Mouse (Mus musculus): ENCODE measurements at regions not wholly inside any gene's neighbourhood (a gene's known extent, or its start where the extent isn't known, plus 50 kb on each side); places are given as distances from the start of the nearest gene placed in this dataset.

DNA sequence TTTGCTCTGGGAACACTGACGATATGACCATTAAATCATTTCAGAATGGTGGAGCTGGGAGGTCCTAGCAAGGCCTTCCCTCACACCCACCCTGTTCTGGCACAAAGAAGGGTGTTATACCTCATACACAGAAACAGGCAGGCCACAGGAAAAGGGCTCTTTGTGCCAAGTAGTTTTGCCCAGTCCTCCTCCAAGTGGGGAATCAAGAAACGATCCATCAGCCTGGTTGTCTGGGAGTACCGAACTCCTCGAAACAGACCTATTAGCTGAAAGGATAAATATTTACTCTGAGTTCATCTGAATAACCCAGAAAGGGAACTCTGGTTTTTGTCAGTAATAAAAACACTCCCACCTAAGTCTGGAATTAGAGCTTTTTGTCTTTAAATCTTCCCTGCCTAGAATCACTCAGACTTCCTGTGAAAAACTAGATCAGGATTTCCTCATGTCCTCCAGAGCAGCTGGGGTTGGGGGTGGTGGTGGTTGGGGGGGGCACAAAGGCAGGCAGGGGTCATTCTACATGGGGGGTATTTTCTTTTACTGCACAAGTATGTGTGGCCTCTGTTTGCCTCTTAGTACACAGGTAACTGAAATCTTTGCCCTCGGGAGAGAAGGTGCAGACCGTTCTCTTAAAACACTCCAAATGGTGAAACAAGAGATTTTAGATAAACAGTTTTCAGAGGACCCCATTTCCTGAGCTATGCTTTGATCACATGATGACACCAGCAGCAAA, 681.3 kb downstream of the Gsdmc2 start:
- DNase-seq = no peak

DNA sequence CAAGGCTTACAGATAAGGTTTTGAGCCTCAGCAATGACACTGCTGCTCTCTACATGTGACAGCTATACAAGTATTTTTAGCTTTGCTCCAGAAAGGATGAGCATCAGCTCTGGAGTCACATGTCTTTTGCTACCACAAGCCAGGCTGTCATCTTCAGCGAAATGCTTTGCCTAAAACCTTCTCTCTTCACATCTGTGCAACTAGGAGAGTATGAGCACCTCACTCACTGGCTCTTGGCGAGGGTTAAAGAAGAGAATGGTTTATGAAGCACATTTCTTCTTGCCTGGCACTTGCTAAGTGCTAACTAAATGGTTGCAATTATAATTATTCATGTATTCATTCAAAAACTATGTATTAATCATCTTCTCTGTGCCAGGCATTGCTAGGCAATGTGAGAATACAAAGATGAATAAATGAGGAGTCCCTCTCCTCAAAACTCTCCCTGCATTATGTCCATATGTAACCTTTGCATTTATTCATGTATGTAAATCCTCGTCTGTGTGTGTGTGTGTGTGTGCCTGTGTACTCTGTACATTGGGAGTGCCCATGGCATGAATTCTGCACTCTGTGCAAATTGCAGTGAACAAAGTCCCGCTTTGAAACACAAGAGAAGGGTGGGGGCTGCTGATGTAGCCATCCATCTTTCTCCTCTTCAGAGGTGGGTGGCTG, 682.0 kb downstream of the Gsdmc2 start:
- no peak for DNase-seq

DNA sequence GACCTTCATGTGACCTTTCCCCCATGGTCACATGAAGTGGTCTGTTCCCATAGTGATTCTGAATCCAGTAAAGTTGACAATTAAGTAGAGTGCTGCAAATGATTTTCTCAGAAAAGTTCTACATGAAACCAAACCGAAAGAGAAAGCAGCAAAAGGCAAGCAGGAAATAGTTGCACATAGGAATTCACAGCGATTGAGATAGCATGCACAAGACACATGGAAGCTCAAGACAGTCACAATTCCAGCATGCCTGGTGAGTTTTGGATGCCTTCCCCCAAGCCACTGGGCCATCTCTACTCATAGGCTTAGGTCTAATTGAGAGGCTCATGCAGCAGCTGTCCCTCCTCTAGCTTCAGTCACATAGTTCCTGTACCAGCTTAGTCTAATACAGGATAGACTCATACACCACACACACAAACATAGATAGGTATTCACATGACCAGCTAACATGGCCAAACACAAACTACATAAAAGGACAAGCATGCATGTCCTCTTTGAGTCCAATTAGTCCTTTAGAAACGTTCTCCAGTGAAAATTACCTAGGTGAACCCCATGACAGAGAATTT, 721.8 kb downstream of the Gsdmc2 start:
- no peak for DNase-seq

DNA sequence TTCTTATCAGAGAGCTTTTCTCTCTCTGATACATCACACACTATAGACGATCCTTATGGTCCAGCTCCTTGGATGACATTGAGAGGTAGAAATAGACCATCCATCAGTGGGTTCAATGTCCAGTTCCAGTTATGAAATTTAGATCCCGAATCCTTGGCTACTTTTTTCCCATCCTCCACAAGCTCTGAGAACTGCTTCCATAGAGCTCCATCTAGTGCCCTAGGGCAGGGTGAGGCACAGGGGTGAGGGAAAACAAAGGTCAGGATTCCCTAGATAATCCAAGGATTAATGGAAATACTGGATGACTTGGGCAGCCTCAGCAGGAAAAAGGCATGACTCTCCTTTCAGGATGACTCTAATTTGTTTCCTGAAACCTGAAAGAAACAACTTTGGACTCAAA, 732.1 kb downstream of the Gsdmc2 start:
- no peak for DNase-seq

DNA sequence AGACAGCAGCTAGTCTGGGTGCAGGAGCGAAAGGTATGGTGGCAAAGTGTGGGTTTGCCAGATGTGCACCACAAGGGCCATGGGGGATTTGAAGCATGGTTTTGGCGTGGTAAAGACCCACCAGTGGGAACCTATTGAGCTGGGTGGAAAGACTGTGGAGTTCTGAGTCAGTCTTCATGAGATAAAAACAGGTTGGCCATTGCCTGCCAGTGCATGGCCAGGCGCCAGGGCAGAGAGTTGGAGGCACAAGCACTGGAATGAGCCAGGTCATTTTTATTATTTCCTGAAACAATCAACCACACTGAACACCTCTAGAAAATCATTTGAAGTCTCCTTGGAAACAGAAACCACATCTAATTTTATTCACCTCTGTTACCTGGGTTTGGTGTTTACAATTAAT, 744.9 kb downstream of the Gsdmc2 start:
- no peak for DNase-seq

DNA sequence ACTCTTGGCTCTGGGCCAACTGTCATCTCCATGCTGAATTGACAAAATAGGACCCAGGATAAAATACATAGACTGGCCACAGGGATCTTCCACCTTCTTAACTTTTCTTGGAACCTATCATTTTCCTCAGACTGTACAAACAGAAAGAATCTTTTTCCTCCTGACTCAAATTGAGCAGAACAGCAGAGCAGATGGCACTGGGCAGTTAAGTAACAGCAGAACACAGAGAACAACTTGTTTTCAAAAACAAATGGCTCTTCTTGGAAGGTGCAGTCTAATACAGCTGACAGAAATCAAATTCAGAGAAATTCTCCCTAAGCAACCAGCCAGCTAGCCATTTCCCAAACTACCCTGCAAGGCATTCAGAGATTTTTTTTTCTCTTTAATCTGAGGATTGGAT, 763.0 kb downstream of the Gsdmc2 start:
- no peak for DNase-seq

DNA sequence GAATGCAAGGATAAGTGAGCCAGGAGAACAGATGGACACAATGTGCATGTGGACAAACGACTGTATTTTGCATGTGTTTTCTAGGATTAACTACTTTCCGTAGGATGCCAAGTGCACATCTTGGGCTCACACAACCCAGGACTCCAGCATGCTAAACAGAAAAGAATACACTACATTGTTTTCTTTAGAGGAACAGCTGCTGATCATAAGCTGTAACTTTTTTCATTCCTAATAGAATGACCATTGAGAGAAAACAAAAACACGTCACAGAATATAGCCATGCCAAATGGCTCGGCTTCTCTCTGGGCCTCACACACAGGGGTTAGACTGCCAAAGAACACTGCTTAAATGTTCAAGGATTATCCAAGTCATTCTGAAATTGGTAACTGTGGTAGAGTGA, 765.2 kb downstream of the Gsdmc2 start:
- no peak for DNase-seq

DNA sequence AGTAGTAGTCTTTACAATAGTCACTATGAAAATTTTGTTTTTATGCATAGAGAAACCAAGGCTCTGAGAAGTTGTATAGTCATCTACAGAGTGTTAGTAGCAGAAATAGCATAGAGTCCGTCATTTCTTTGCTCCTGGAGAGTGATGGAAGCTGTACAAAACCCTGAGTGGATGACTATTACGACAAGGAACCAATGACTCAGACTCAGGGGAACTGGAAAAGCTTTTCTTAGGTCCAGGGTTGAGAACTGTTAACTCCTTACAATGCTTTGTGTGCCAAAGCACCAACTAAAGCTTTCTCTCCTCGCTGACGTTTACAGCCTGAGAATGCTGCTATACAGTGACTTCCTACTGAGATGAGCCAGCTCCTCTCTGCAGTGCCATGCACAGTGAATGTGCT, 773.1 kb downstream of the Gsdmc2 start:
- no peak for DNase-seq

DNA sequence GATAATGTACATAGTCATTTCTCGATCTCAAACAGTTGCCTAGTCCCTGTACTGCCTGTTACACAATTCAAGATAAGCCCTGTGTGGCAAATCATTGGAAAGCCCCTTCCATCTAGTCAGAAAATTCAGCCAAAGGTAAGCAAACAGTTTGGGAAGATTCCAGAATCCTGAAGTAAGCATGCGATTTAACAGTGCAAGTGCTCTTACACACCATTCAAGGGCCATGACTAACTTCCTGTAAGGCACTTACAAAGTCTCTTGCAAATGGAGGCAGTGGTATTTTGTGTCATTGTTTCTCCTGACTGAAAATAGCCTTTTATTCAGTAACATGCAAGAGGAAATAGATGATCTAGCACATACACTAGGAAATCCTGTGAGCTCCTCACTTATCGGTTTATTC, 777.9 kb downstream of the Gsdmc2 start:
- no peak for DNase-seq

DNA sequence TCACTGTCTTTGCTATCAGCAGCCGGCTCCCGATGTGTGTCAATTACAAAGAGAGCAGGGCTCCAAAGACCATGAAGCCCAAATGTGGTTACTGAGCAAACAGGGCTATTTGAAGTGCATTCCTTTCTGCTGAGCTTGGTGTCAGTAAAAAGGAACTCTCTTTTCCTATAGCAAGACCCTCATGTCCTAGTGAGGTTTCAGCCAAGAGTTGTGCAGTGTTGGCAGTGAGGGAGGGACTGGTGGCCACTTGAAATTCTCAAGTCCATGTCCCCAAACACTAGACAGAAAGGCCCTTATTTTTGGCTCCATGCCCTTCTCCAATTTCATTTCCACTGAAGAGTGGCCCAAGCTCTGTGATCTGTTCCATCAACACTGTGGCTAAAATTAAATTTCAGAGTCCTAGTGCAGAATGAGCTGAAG, 778.9 kb downstream of the Gsdmc2 start:
- DNase-seq = no peak

DNA sequence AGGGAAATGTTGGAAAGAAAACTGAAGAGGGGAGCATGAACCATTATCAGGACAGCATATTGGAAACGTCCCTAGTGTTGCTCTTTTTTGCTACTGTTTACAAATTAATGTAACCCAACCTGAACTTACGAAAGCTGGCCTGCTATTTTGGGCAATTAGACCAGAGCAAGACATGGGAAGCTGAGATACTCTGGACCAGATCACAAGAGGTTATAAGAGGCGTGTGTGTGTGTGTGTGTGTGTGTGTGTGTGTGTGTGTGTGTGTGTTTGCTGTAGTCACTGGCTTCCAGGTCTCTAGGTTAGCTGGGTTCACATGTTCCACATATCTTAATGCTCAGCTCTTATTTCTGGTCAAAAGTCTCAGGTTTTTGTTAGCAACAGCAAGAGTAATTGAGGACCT, 783.1 kb downstream of the Gsdmc2 start:
- no peak for DNase-seq

DNA sequence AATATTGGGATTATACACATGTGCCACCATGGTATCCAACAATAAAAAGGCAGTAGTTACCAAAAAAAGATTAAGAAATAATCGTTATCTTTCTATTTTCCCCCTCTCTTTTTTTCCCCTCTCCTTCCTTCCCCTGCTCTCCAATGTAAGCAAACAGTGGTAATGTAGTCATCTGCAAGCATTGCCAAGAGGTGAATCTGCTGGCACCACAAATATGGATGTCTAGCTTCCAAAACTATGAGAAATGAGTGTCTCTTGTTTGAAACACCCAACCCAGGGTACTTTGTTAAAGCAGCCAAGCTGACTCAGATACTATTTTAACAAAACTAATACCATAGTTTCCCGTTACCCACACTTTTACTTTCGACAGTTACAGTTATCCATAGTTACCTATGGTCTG, 784.2 kb downstream of the Gsdmc2 start:
- DNase-seq = no peak

DNA sequence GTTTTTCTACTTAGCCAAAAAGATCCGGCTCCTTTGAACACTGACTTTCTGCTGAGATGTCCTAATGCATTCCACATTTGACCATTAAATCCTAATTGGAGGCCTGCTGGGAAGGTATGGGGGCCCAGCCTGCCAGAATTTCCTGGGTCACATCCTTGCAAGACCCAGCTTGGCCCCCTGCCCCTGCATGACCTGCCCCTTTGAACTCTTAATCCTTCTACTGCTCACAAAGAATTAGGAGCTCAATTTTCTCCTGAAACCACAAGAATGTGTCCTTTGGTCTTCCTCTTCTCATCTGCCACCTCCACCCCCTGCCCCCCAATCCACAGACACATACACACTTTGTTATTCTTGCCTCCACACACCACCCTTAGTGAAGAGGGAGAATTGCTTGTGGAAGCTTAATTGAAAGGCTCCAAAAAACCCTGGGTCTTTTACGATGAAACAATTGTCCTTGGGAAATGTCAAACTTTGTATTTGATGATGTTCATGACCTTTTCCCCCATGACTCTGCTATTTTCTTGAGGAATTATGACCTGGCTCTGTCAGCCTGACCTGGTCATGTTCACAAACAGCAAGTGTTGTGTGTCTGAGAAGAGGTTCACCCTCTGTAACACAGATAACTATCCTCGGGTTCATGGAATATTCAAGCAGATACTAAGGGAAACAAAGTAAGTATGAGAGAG, 792.3 kb downstream of the Gsdmc2 start:
- no peak for DNase-seq

DNA sequence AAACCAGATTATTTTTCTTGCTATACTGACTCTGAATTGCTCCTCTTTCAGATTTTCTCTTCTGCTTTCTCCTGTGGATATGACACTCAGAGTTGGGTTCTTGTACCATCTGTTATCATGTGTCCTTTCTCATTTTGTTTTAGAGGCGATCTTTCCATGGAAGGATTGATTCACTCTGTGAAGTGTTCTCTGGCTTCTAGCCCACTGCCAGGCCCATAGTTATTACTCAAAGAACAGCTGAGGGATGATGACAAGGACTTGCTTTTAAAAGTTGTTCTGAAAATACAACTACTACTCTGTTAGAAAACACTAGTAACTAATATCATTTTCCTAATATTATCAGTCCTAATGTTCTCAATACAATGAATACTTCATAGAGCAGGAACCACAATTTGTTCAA, 794.9 kb downstream of the Gsdmc2 start:
- no peak for DNase-seq

DNA sequence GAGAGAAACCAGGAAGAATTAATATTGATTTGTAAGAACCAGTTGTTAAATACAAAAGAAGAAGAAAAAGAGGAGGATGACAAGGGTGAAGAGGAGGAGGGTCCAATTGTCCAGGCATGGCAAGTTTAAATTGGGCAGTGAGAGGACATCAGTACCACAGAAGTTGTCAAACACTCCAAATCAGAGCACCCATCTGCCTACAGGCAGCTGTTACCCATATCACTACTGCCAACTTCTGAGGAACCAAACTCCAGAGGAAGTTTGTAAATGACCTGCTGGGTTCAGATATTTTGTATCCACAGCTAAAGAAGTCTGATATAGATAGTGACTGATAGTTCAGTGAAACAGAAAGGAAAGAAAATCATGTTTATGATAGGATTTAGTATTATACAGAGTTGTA, 802.6 kb downstream of the Gsdmc2 start:
- no peak for DNase-seq

DNA sequence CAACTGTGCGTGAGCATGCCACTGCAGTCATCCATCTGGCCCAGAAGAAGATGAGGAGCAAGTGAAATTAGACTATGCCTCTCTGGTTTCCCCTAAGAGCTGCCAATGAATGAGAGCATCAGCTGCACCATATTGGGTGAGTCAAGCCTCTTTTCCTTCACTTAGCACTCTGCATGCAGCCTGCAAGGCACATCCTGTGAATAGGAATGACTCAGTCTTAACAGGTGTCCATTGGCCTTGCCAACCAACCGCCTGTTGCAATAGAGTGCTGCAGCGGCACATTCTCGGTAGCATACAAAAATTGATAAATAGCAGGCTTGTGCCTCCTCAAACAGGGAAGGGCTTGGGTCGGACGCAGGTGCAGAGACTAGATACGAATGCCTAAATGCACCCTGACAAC, 808.7 kb downstream of the Gsdmc2 start:
- DNase-seq = no peak

DNA sequence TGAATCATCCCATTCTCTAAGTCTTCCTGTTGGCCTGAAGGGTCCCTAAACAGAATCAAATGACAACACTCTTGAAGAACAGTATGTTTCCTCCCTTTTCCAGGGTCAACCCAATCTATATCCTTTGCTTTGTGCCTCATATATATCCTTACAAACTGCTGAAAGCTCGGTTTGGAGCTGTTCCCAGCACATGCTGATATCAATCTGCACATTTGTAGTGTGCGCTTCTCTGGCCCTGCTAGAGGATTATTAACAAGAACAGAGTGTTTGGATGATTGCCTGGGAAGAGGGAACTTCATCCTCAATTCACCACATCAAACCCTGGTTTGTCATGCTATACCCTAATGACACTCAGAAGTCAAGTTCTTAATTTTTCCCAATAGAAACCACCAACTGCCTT, 824.2 kb downstream of the Gsdmc2 start:
- no peak for DNase-seq

DNA sequence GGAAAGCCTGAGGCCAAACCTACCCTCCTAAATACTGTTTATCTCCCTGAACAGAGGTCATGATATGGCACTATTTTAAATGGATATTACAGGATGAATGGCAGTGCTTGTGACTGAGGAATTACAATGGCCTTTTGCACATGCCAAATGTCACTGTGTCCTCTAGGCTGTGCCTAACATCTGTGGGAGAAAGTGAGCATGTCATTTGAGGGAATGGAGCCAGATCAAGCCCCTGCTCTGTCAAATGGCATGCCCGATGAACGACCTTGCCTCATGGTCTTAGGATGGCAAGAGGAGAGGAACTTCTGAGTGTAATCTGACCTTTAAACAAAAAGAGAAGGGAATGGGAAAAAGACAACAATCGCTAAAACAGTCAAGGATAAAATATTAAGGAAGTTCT, 827.0 kb downstream of the Gsdmc2 start:
- no peak for DNase-seq

DNA sequence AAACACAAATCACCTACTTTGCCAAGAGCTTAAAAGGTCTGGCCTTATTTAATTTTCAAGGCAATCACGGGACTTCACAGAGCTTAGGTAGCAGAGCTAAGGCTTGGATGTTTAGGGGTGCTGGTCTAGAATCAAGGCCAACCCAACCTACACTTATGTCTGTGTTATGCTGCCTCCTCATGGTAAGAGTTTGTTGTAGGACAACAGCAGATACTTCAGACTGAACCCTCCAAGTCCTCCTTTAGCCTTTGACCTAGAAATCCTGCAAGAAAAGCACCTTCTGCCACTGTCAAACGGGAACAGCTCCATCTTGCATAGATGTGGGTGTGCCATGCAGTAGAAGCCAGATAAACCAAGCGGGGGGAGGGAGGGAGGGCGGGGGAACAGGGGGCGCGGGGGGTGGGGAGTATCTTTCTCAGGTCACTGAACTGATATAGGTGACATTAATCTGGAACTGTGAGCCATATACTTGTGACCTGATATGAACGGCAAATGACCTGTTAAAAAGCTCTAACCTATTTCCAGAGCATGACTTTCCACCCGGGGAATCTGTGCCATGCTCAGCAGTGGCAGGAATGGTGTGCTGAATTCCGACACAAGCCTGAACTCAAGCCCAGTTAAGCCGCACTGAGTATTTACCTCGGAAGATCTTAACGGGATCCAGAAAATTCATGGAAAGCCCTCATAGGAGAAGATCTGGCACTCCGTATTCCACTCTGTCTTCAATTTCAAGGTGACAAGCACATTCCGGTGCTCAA, 838.3 kb downstream of the Gsdmc2 start:
- DNase-seq = no peak

DNA sequence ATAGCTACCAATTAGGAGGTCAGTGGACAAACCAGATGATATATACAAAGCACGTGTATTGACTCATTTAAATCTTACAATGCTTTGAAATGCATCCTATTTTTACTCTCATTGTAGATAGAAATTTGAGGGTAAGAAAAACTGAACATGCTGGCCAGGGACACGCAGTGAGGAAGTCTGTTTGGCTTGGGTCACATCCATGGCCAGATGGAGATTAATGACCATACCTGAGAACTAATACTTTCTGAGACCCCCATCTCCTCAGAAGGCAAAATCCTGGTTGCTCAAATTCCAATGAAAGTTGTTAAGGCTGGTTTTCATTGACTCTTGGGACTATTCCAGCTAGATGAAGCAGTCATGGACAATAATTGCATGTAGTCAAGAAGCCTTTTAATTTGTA, 850.3 kb downstream of the Gsdmc2 start:
- DNase-seq = no peak

DNA sequence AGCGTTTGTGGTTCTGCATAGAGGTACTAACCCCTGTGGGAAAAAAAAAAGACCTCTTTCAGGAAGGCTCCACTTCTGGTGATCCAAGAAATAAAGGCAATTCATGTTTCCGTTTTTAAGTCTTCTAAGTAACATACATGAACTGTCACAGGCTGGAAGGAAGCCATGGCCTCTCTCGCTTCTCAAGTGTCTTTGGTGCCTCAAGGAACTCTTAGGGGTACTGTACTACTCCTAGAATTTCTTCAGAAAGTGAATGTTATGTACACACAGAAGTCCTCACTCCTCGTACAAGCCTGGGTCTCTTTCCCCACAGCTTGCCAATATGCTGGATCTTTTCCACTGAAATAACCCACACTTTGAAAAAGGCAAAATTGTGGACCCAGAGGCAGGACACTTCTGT, 858.1 kb downstream of the Gsdmc2 start:
- DNase-seq = no peak

DNA sequence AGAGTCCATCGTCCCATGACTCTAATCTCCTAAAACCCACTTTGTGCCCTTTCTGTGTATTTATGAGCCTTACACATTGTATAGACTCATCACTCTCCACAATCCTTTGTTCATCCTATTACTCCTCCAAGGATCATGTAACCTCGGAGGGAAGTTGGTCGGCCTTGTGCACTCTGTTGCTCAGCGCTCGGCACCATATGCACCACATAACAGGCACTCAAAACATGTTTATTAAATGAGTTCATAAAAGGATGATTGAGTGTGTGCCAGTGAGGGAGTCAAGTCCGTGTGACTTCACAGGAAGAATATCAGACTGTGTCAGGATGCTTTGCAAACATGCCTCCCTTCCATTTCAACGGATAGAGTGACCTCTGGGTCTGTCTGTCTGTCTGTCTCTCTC, 858.8 kb downstream of the Gsdmc2 start:
- no peak for DNase-seq

DNA sequence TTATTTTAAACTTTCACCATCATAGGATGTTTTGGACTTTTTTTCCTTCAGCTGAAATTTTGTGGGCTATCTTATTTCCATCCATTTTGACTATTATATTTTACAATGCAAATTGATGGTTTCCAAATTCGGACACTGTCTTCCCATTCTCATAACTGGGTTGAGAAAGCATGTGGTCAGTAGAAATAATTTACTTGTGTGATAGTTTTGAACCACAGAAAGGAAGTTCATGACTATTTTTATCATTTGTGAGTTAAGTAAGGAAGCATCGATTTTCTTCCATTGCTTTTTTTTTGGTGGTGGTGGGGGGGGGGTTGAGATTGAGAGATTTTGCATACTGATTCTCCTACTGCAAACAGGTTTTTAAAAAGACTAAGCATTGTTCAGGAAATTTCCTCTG, 874.4 kb downstream of the Gsdmc2 start:
- no peak for DNase-seq

All from cerebellum, adult 9-11 months (tissue).